Mouse (Mus musculus) megakaryocyte, embryonic 14.5 days (primary cell): ENCODE data around the gene Kcnip4. TPM values are rescaled to one million over a fixed set of nuclear protein-coding genes. Genes with fewer than 3 reads are reported as not detected.

Source experiments
- H3K27me3 ChIP-seq: replicated peaks from 2 replicates; pipeline ENCODE3; 2012; ENCODE audit warnings: inconsistent platforms
- H3K36me3 ChIP-seq: replicated peaks from 2 replicates; pipeline ENCODE3; 2012; ENCODE audit warnings: low read length, inconsistent platforms, mixed read lengths
- H3K4me1 ChIP-seq: 2 replicates; pipeline ENCODE4 v1.6.1; 2012; ENCODE audit warnings: inconsistent platforms
- H3K4me3 ChIP-seq: replicated peaks from 2 replicates; pipeline ENCODE3; 2012; ENCODE audit warnings: moderate library complexity, mild to moderate bottlenecking, inconsistent platforms
- H3K9me3 ChIP-seq: 2 replicates; pipeline ENCODE4 v1.6.1; 2012; ENCODE audit warnings: inconsistent platforms
- FLI1 ChIP-seq: IDR thresholded peaks from 2 replicates; pipeline ENCODE4 v1.6.1; 2012; ENCODE audit warnings: low read length, inconsistent platforms, mixed read lengths
- GATA1 ChIP-seq: IDR thresholded peaks from 3 replicates; pipeline ENCODE4 v1.6.1; 2012; ENCODE audit warnings: mixed read lengths, low read length, inconsistent platforms, borderline replicate concordance
- polyA plus RNA-seq: library from polyadenylated mRNA; stranded (reverse); fragments of >175 nt; gene quantifications from 2 replicates; pipeline ENCODE4 v1.2.3, GENCODE M21; 2012; ENCODE audit warnings: low replicate concordance; ENCODE audit not compliant: insufficient read depth

Kcnip4 gene
- polyA plus RNA-seq, 1 experiment = not detected

- TF ChIP-seq FLI1 = no peak
- TF ChIP-seq GATA1 = no peak
- Histone ChIP-seq H3K4me1 (no peaks in the 10 kb centered on the region), H3K36me3 (no peaks in the 10 kb centered on the region), H3K9me3 (no peaks in the 10 kb centered on the region), H3K4me3 (no peak overlapping the region), H3K27me3 (no peaks in the 10 kb centered on the region)
Measured at GRCm38 (mm10) chr5:49041259-49041845, 483.4 kb downstream of the Kcnip4 start.

- Histone ChIP-seq H3K9me3 (no peaks in the 10 kb centered on the region), H3K4me1 (no peaks in the 10 kb centered on the region), H3K4me3 (no peak overlapping the region), H3K36me3 (no peaks in the 10 kb centered on the region), H3K27me3 (no peaks in the 10 kb centered on the region)
- no peak for TF ChIP-seq GATA1
- TF ChIP-seq FLI1 = no peak
Measured at GRCm38 (mm10) chr5:48997359-48997758, 527.3 kb downstream of the Kcnip4 start.

GRCm38 (mm10) chr5:48989145-48989659, 535.5 kb downstream of the Kcnip4 start:
- Histone ChIP-seq H3K4me1 (no peaks in the 10 kb centered on the region), H3K4me3 (no peak overlapping the region), H3K27me3 (no peaks in the 10 kb centered on the region), H3K9me3 (no peaks in the 10 kb centered on the region), H3K36me3 (no peaks in the 10 kb centered on the region)
- TF ChIP-seq GATA1 = no peak
- TF ChIP-seq FLI1 = no peak

DNA sequence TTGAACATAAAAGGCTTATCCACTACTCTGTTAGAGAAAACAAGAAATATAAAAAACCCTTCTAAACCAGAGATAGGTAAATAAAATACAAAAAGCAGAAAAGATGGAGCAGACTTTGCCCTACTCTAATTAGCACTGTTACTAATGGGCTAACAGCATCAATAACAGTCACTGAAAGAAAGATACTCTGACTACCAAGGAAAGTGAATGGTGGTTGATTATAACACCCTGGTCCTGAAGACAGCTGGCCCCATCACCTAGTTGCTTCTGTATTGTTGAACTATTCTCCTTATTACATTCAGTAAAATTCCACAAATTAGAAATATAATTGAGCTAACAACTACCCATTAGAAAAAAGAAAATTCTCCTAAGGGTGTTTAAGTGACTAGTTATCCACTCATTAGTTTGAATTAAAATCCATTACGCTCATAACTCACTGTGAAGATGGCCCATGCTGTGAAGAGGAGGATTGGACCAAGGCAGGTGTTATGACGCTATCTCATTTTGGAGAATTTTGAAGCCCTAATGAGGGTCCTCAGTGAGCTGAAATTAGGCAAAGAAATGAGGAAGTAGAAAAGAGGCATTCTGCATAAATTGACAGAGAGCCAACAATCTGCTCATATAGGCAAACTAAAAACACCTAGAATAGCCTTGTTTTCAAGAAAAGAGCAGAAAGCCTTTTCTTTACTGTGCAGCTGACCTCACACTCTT, 582.2 kb downstream of the Kcnip4 start:
- H3K9me3 ChIP-seq = no peaks in the 10 kb centered on the region
- no peaks in the 10 kb centered on the region for H3K36me3 ChIP-seq
- H3K4me3 ChIP-seq = no peak overlapping the region
- TF ChIP-seq GATA1 (no peak), FLI1 (no peak)
- no peaks in the 10 kb centered on the region for H3K27me3 ChIP-seq
- H3K4me1 ChIP-seq = no peaks in the 10 kb centered on the region

DNA sequence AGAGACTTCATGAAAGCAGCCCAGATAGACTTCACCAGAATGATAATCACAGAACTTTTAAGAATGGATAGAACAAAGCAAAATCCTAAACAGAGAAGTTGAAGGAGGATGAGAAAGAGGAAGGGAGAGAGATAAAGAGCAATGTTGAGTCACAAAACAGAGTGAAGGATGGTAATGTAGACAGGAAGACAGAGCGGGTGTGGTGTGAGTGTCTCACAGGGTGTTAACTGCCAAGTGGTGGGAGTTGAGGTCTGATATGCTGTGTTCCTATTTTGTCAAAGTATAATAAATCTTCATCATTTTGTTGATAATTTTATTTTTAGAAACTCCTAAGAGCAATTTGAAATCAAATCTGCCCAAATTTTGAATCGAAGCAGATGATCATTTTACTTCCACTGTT, 592.8 kb downstream of the Kcnip4 start:
- H3K36me3 ChIP-seq = no peaks in the 10 kb centered on the region
- no peak overlapping the region for H3K4me3 ChIP-seq
- no peak for TF ChIP-seq GATA1
- no peak for TF ChIP-seq FLI1
- no peaks in the 10 kb centered on the region for H3K4me1 ChIP-seq
- no peaks in the 10 kb centered on the region for H3K9me3 ChIP-seq
- no peaks in the 10 kb centered on the region for H3K27me3 ChIP-seq

GRCm38 (mm10) chr5:48890216-48890615, 634.5 kb downstream of the Kcnip4 start:
- Histone ChIP-seq H3K9me3 (no peaks in the 10 kb centered on the region), H3K4me1 (no peaks in the 10 kb centered on the region), H3K36me3 (no peaks in the 10 kb centered on the region), H3K4me3 (no peak overlapping the region), H3K27me3 (no peaks in the 10 kb centered on the region)
- TF ChIP-seq FLI1 = no peak
- no peak for TF ChIP-seq GATA1

DNA sequence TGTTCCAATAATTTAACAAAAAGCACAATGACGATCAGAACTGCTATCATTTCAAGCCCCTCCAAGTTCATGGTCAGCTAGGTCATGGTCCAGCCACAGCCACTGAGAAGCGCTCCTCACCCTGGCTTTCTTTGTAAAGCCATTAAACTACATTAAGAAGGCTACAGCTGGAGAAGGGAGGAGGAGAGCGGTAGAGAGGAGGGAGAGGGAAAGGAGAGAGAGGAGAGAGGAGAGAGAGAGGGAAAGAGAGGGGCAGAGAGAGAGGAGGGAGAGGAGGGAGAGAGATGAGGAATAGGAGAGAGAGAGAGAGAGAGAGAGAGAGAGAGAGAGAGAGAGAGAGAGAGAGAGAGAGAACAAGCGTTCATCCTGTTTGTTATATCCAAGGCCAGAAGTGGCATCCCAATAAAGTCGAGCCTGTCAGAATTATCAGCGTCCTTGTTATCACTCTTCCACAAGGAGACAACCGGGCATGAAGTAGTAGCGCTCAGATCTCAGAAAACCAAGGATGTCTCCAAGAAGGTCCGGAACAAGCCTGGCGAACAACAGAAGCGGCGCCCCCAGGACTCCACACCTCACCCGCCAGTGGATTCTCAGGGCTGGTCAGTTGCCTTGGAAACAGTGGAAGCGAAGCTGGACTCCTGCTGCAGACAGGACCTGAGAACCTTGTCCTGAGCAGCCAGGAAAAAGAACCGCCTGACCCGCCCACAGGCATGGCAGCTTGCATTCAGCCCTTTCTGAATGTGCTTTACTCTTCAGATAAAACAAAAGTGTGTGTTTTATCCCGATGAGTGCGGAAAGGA, 635.1 kb downstream of the Kcnip4 start:
- Histone ChIP-seq H3K4me1 (no peaks in the 10 kb centered on the region), H3K9me3 (no peaks in the 10 kb centered on the region), H3K36me3 (no peaks in the 10 kb centered on the region), H3K4me3 (no peak overlapping the region), H3K27me3 (no peaks in the 10 kb centered on the region)
- TF ChIP-seq FLI1 (no peak), GATA1 (no peak)

- Histone ChIP-seq H3K9me3 (no peaks in the 10 kb centered on the region), H3K4me3 (no peak overlapping the region), H3K4me1 (no peaks in the 10 kb centered on the region), H3K36me3 (no peaks in the 10 kb centered on the region), H3K27me3 (no peaks in the 10 kb centered on the region)
- TF ChIP-seq FLI1 (no peak), GATA1 (no peak)
Measured at GRCm38 (mm10) chr5:48878081-48878480, 646.6 kb downstream of the Kcnip4 start.

DNA sequence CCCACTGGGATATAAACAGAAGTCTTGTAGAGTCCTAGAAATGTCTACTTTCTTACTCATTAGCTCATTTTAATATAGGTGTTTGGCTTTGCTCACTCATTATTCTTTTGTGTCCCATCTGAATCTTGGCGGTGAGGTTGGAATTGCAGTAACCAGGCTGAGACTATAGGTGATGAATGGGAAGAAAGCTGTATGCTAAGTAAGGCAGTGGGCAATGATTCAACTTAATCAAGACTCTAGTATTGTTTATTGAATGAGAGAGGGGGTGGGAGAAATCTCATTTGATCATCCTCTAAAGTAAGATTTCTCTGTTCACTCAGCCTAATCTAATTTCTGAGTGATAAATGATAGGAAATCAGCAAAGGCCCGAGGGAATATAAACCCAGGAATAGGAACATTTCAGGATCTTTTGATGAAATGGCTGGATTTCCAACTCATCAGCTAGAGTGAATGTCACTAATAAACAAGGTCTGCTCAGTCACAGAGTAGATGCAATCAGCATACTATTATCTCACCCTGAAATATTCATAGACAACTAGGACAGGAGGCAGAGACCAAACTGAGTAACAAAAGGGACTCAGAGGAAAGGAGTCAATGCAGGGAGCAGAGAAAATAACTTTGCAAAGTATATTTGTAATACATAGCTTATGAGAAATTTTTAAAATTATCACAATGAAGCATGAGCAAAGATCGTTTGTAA, 660.3 kb downstream of the Kcnip4 start:
- H3K4me1 ChIP-seq = no peaks in the 10 kb centered on the region
- H3K36me3 ChIP-seq = no peaks in the 10 kb centered on the region
- no peaks in the 10 kb centered on the region for H3K27me3 ChIP-seq
- TF ChIP-seq GATA1 (no peak), FLI1 (no peak)
- no peaks in the 10 kb centered on the region for H3K9me3 ChIP-seq
- no peak overlapping the region for H3K4me3 ChIP-seq
